Comparison of ENCODE assay signal across 8 mouse cellular contexts in genomic region chr4:111495949-111496348, GRCm38 (mm10).
A peak's percentile ranks its signal among the peaks of the same experiment; 100 is the strongest.
DNase-seq lines count a peak whose midpoint lies in the region; ATAC-seq lines count a peak whose summit lies in the region.

No protein-coding gene starts in this region.

- H3K4me1 ChIP-seq in forebrain, embryonic 16.5 days (replicated peaks; ENCODE audit: control insufficient read depth, insufficient read depth, low read length): no peaks in the 10 kb centered on the region
- H3K4me1 ChIP-seq in hindbrain, embryonic 14.5 days (replicated peaks; ENCODE audit: control insufficient read depth, insufficient read depth, low read length): no peaks in the 10 kb centered on the region

- DNase-seq in MN1 (ENCODE audit: low spot score): peak; percentile 32
- peak; percentile 71 for DNase-seq in c-Kit-positive CD71-positive TER-119-positive erythroid progenitor cells, embryonic 14.5 days (ENCODE audit: low spot score)
- peak; percentile 73 for DNase-seq in hindbrain, embryonic 14.5 days (ENCODE audit: low spot score)
- DNase-seq in left cerebral cortex, adult 11 months (ENCODE audit: low spot score): peak; percentile 42
- DNase-seq in right cerebral cortex, postnatal 25 days: peak; percentile 73
- DNase-seq in urinary bladder, postnatal 4 days (ENCODE audit: low spot score in 2 of 2): peak; percentile 47 to 75

- no peak overlapping the region for H3K9ac ChIP-seq in forebrain, embryonic 16.5 days (replicated peaks; ENCODE audit: low read depth, low read length)
- no peak overlapping the region for H3K9ac ChIP-seq in hindbrain, embryonic 14.5 days

- H3K9me3 ChIP-seq in forebrain, embryonic 16.5 days (ENCODE audit: control insufficient read depth, low read length): no peaks in the 10 kb centered on the region
- H3K9me3 ChIP-seq in hindbrain, embryonic 14.5 days (ENCODE audit: control insufficient read depth, low read length): no peaks in the 10 kb centered on the region

- peak; percentile 38; the same call in 1 of the 2 replicates for ATAC-seq in forebrain, embryonic 16.5 days
- ATAC-seq in hindbrain, embryonic 14.5 days (ENCODE audit: low FRiP score): peak; percentile 32; the same call in 1 of the 2 replicates
- peak; percentile 86 for ATAC-seq in megakaryocyte progenitor cell, adult 5-6 weeks (replicated peaks; ENCODE audit: poor library complexity)

- no peak overlapping the region for H3K4me2 ChIP-seq in forebrain, embryonic 16.5 days (ENCODE audit: low read length)
- H3K4me2 ChIP-seq in hindbrain, embryonic 14.5 days (replicated peaks): no peak overlapping the region

- H3K36me3 ChIP-seq in forebrain, embryonic 16.5 days (ENCODE audit: control insufficient read depth, insufficient read depth): no peaks in the 10 kb centered on the region
- no peaks in the 10 kb centered on the region for H3K36me3 ChIP-seq in hindbrain, embryonic 14.5 days (replicated peaks; ENCODE audit: control insufficient read depth, insufficient read depth)

- 9% methylated on average over 2 of the region's 2 CpGs for WGBS in forebrain, embryonic 16.5 days
- WGBS in hindbrain, embryonic 14.5 days: 14% methylated on average over 2 of the region's 2 CpGs

- no peak overlapping the region for H3K27ac ChIP-seq in forebrain, embryonic 16.5 days (ENCODE audit: low read length)
- H3K27ac ChIP-seq in hindbrain, embryonic 14.5 days: no peak overlapping the region

- no peaks in the 10 kb centered on the region for H3K27me3 ChIP-seq in forebrain, embryonic 16.5 days (replicated peaks; ENCODE audit: control insufficient read depth, insufficient read depth, low read length)
- H3K27me3 ChIP-seq in hindbrain, embryonic 14.5 days (ENCODE audit: control insufficient read depth, insufficient read depth, low read length): no peaks in the 10 kb centered on the region

- no peak overlapping the region for H3K4me3 ChIP-seq in forebrain, embryonic 16.5 days (replicated peaks; ENCODE audit: low read length)
- H3K4me3 ChIP-seq in hindbrain, embryonic 14.5 days (replicated peaks; ENCODE audit: low read length): no peak overlapping the region

Comparison
In these comparisons a context has a peak if more than half of its experiments do, and no peak if none do; other contexts are left out.
1. ATAC-seq: peak in every context shown above with its lines; median percentile 86 in megakaryocyte progenitor cell, adult 5-6 weeks; 38 in forebrain, embryonic 16.5 days; 32 in hindbrain, embryonic 14.5 days.